Mouse (Mus musculus) spleen, postnatal 10 days (tissue): ENCODE data around the gene Phlda2.

Experiments
- DNase-seq, 2 experiments: peaks; one replicate each; pipeline ENCODE4 v3.0.0; 2021 to 2022; ENCODE audit warnings: low spot score in 2 of 2

The Phlda2 gene

GRCm38 (mm10) chr7:143503926-143504325 is 976 bp upstream of the Phlda2 start:
- DNase-seq = no peak

- DNase-seq = no peak
Observed at GRCm38 (mm10) chr7:143501643-143502417, 1.1 kb downstream of the Phlda2 start.

GRCm38 (mm10) chr7:143500912-143501311 is 2.0 kb downstream of the Phlda2 start:
- no peak for DNase-seq

GRCm38 (mm10) chr7:143498584-143498983 is 4.4 kb downstream of the Phlda2 start:
- DNase-seq = no peak

- no peak for DNase-seq
Observed at GRCm38 (mm10) chr7:143495104-143495961, 7.6 kb downstream of the Phlda2 start.

- no peak for DNase-seq
Observed at GRCm38 (mm10) chr7:143493616-143494126, 9.3 kb downstream of the Phlda2 start.

- DNase-seq = no peak
Observed at GRCm38 (mm10) chr7:143489735-143490134, 13.2 kb downstream of the Phlda2 start.

GRCm38 (mm10) chr7:143482541-143482940 is 20.4 kb downstream of the Phlda2 start:
- DNase-seq = no peak

GRCm38 (mm10) chr7:143481806-143482387 is 21.1 kb downstream of the Phlda2 start:
- DNase-seq = no peak

- peak; percentile 50 to 84 for DNase-seq
Observed at GRCm38 (mm10) chr7:143480498-143480897, 22.5 kb downstream of the Phlda2 start.

GRCm38 (mm10) chr7:143477800-143478199 is 25.1 kb downstream of the Phlda2 start:
- DNase-seq = no peak

GRCm38 (mm10) chr7:143476702-143477335 is 26.1 kb downstream of the Phlda2 start:
- DNase-seq = no peak

- DNase-seq = no peak
Observed at GRCm38 (mm10) chr7:143475876-143476275, 27.1 kb downstream of the Phlda2 start.

- no peak for DNase-seq
Observed at GRCm38 (mm10) chr7:143474811-143475210, 28.1 kb downstream of the Phlda2 start.

GRCm38 (mm10) chr7:143473347-143474101 is 29.4 kb downstream of the Phlda2 start, which contains the start of gene Slc22a18:
TSS of gene Slc22a18 (plus strand) at chr7:143473736.
- DNase-seq = no peak

- peak; percentile 45 to 79 for DNase-seq
Observed at GRCm38 (mm10) chr7:143469946-143470345, 33.0 kb downstream of the Phlda2 start.

- no peak for DNase-seq
Observed at GRCm38 (mm10) chr7:143467714-143468113, 35.2 kb downstream of the Phlda2 start.

- DNase-seq = peak; percentile 67 to 82
Observed at GRCm38 (mm10) chr7:143466099-143466677, 36.8 kb downstream of the Phlda2 start.

GRCm38 (mm10) chr7:143464811-143465560 is 38.0 kb downstream of the Phlda2 start:
- peak in 1 of 2 experiments; percentile 51 for DNase-seq
